Mouse (Mus musculus) kidney, postnatal 25 days (tissue): ENCODE measurements around the gene Emc4.

Experiments
- DNase-seq, 2 experiments: peaks; one replicate each; pipeline ENCODE4 v3.0.0; 2021; ENCODE audit warnings: mixed read lengths in 2 of 2

Emc4 gene

GRCm38 (mm10) chr2:112367726-112368673 lies at the start of gene Emc4:
Emc4 (minus strand) TSS chr2:112368027.
- peak; percentile 93 to 95 for DNase-seq

- DNase-seq = no peak
Observed at GRCm38 (mm10) chr2:112407030-112407429, 39.2 kb upstream of the Emc4 start.

GRCm38 (mm10) chr2:112396649-112397048 lies 28.8 kb upstream of the Emc4 start:
- no peak for DNase-seq

GRCm38 (mm10) chr2:112393958-112394357 lies 26.1 kb upstream of the Emc4 start:
- no peak for DNase-seq

- DNase-seq = no peak
Observed at GRCm38 (mm10) chr2:112392689-112393088, 24.9 kb upstream of the Emc4 start.

- no peak for DNase-seq
Observed at GRCm38 (mm10) chr2:112391346-112392000, 23.6 kb upstream of the Emc4 start.

GRCm38 (mm10) chr2:112390843-112391242 lies 23.0 kb upstream of the Emc4 start:
- DNase-seq = no peak

GRCm38 (mm10) chr2:112381219-112381618 lies 13.4 kb upstream of the Emc4 start:
- DNase-seq = no peak

- DNase-seq = no peak
Observed at GRCm38 (mm10) chr2:112380131-112380530, 12.3 kb upstream of the Emc4 start.

GRCm38 (mm10) chr2:112378973-112379898 lies 11.4 kb upstream of the Emc4 start, which contains the start of gene Katnbl1:
Katnbl1 (plus strand) TSS chr2:112379211.
- peak; percentile 96 for DNase-seq

- peak; percentile 23 to 51 for DNase-seq
Observed at GRCm38 (mm10) chr2:112374610-112375009, 6.8 kb upstream of the Emc4 start.

- DNase-seq = no peak
Observed at GRCm38 (mm10) chr2:112373141-112373540, 5.3 kb upstream of the Emc4 start.

GRCm38 (mm10) chr2:112369941-112370340 lies 2.1 kb upstream of the Emc4 start:
- DNase-seq = no peak

GRCm38 (mm10) chr2:112367222-112367621 lies 605 bp downstream of the Emc4 start:
- no peak for DNase-seq

- DNase-seq = no peak
Observed at GRCm38 (mm10) chr2:112360781-112361169, 7.1 kb downstream of the Emc4 start.

GRCm38 (mm10) chr2:112360012-112360780 lies 7.6 kb downstream of the Emc4 start:
- DNase-seq = no peak

- DNase-seq = no peak
Observed at GRCm38 (mm10) chr2:112359611-112360010, 8.2 kb downstream of the Emc4 start.

GRCm38 (mm10) chr2:112353685-112354455 lies 14.0 kb downstream of the Emc4 start:
- DNase-seq = no peak

- DNase-seq = no peak
Observed at GRCm38 (mm10) chr2:112348246-112348645, 19.6 kb downstream of the Emc4 start.

GRCm38 (mm10) chr2:112341117-112341516 lies 26.7 kb downstream of the Emc4 start:
- peak in 1 of 2 experiments; percentile 15 for DNase-seq

- peak in 1 of 2 experiments; percentile 28 for DNase-seq
Observed at GRCm38 (mm10) chr2:112339736-112340135, 28.1 kb downstream of the Emc4 start.
